Mouse (Mus musculus) gastrocnemius, postnatal 14 days (tissue): ENCODE measurements around the gene Ube2i. TPM values are rescaled to one million over a fixed set of nuclear protein-coding genes. Genes with fewer than 3 reads are reported as not detected.
"Not testable (repeated sequence)": the region's sequence is repeated elsewhere in the genome, so short reads cannot be mapped to it uniquely, and the experiment has no call there.

Experiments used
- DNase-seq: peaks from one replicate; pipeline ENCODE4 v3.0.0; 2021; ENCODE audit warnings: mixed read lengths
- intact Hi-C: fragments of 180-260 bp; cut with DNase I; formaldehyde crosslinking; loops from one replicate; pipeline ENCODE4 v1.15.1; 2025; ENCODE audit warnings: low total_unique reads
- microRNA-seq, 2 experiments: library from miRNA; unstranded; fragments of <30 nt; microRNA quantifications; one replicate each; pipeline ENCODE4 v1.2.0; 2021
- total RNA-seq, 2 experiments: library from RNA; stranded (reverse); gene quantifications; 2 replicates each; pipeline ENCODE4 v1.2.3; 2021

The Ube2i gene
- total RNA-seq, 2 experiments from 2014 or later: 74.9 to 82.6 TPM

DNA sequence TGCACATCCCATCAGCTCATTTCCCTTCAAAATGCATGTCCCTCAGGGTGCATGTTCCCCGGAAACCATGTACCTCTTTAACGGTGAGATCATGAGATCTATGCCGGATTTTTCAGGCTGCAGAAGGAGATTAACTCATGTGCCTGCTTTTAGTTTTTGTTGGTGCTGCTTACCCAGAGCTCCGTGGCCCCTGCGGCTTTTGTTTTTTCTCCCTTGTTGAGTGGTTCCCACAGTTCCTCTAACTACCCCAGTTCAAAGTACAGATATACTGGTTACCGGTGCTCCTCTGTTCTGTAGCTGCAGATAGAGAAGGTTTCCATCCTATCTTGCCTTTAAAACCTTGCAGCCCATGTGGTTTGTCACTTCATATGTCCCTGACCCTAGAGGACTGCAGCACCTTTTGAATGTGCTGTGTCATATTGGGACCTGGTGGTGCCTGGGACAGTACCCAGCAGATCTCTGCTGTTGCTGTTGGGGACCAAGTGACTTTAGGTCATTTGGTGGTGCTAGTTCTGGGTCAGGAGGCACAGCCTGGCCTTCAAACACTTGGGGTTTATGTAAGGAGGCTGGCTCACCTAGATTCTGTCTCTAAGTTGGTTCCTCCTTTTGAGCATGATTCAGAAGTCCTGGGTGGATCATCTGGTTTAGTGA lies 51.3 kb downstream of the Ube2i start:
- DNase-seq: no peak
- intact Hi-C loops: no loop called here

DNA sequence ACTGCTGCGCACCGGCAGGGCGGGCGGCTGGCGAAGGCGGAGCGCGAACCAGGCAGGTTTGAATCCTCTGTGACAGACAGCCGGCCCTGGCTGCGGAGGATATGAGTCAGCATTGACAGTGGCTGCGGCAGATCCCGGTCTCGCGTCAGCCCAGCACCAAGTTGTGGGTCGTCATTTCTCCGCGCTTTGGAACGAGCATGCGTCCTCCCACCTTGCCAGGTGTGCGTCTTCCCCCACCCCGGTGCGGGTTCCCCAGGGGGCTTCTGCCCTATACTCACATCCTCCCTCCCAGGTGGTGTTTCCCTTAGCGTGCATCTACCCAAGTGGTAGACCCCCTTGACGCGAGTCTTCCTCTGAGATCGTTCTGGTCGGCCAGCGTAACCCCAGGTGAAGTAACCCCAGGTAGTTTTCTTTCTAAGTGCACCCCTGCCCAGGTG lies 51.9 kb downstream of the Ube2i start:
- intact Hi-C loops, DNase-seq: not testable (repeated sequence)

DNA sequence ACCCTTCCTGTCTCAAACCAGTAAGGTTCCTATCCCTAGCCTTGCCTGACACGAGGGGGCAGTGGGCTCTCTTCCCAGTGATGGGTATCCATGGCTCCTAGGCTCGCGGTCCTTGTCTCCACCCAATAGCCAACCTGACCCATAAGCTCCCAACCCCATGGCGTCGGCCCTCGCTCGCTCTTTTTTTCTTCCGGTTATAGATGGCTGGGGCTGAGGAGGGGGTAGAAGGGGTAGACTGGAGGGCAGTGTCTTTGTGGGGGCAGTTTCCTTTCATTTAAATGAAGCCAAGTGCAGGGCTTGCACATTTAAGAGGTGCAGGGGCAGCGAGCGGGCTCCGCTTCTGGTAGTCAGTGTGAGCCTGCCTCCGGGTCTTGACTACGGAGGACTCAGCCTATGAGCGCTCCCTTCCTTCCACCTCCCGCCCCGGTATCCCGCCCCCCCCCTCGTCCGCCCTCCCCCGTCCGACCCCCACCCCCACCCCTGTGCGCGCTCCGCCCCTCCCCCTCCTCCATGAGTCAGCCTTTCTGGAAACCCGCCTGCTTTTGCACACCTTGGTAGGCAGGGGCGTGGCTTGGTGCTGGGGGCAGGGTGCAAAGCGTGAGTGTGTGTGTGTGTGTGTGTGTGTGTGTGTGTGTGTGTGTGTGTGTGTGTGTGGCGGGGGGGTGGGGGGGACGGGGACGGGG lies 52.5 kb downstream of the Ube2i start:
- intact Hi-C loops: no loop called here
- no peak for DNase-seq

DNA sequence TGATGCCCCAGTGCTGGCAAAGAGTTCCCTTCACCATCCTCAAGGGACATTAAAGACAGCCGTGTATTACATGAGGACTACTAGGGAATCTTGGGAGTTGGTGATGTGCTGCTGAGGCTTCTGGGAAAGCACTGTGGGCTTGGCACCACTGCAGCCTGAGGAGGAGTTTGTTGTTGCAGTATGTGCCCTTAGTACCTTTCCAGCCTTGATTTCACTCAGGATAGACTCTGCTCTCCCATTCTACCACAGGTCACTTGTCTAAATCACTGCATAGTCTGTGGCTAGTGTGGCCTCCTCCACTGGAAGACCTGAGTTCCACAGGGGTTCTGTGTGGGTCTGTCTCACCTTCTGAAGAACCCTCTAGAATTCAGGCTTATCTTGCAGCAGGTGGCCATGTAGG lies 53.7 kb downstream of the Ube2i start:
- intact Hi-C loops: no loop called here
- DNase-seq: no peak

DNA sequence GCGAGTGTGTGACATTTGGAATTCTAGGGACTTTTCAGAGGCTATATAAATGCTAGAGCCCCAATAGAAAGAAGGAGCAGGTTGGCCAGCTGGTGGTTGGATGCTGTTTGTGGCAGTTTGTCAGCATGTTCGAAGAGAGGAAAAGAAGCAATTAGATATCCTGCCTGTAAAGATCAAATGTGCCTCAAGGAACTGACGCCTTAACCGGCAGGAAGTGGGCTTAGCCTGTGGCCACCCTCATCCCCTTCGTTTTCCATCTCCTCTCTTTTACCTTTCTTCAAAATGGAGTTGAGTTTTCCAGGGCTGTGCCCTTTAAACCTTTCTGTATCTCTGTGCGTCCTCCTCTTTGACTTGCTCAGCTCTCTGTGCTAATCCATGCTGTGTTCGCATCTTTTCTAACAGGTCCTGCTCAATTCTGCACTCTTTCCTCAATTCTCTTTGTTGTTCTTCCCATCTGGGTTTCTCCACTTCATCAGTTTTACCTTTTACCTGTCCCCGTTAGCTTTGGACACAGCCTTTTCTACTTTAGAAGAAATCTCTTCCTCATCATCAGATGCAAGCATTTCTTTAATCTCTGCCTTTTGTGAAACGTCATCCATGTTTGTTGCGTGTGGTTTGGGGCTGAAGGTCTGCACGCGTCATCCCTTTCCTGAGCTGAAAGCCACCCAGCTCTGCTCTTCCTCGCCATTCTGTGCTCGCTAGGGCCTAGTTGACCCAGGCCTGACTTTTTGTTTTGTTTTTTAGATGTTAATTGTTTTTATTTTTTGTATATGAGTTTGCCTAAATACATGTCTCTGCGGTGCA lies 54.7 kb downstream of the Ube2i start:
- no peak for DNase-seq
- intact Hi-C loops: no loop called here

DNA sequence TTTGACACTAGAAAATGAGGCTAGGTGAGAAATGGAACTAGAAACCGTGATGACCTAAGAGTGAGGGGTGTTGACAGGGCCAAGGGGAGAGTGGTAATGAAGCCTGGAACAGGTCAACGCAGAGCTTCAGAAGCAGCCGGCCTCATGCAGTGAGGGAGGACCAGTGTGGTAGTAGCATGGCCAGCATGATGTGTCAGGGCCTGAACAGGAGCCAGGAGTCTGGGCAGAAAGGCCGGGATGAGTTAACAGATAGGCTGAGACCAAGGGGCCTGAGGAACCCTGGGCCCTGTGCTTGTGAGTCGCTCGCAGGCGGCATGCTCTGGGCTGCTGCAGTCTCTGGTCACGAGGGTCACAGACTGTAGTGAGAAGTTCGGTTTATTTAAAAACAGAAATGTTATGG lies 55.5 kb downstream of the Ube2i start:
- intact Hi-C loops: no loop called here
- no peak for DNase-seq

DNA sequence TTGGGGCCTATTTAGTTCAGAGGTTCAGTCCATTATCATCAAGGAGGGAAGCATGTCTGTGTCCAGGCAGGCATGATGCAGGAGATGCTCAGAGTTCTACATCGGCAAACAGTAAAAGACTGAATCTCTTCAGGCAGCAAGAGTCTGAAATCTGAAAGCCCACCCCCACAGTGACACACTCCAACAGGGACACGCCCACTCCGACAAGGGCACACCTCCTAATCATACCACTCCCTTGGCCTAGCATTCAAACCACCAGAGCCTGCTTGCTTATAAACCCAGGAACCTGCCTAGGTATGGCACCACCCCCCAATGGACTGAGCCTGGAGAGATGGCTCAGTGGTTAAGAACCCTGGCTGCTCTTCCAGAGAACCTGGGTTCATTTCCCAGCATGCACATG lies 59.0 kb downstream of the Ube2i start:
- DNase-seq: no peak
- intact Hi-C loops: no loop called here

Small RNA genes lying within 50 kb of the gene (microRNA-seq; reads per million reads assigned to microRNA genes)
- 0 to 0.32 reads per million in 2 experiments for gene Mir3547

Other genes with a start within 250 kb of the Ube2i start
- 10 to 100 TPM; 13.9 to 16.3 TPM for gene Tmem204, start 191.0 kb downstream of the Ube2i start, total RNA-seq
- 1 to 10 TPM; 9.2 to 9.3 TPM for gene Telo2, start 158.7 kb downstream of the Ube2i start, total RNA-seq
- gene Ptx4, start 153.9 kb downstream of the Ube2i start, total RNA-seq: 1 to 10 TPM; 8.4 to 9.6 TPM
- 10 to 100 TPM; 14.3 to 15.5 TPM for gene Clcn7, start 141.2 kb downstream of the Ube2i start, total RNA-seq
- not detected for gene Ccdc154, start 112.2 kb downstream of the Ube2i start, total RNA-seq
- gene Gm38655, start 99.2 kb downstream of the Ube2i start, total RNA-seq: not detected
- 10 to 100 TPM; 13.0 to 13.1 TPM for gene BC003965, start 90.1 kb downstream of the Ube2i start, total RNA-seq
- gene Unkl, start 86.2 kb downstream of the Ube2i start, total RNA-seq: 1 to 10 TPM; 4.6 to 4.8 TPM
- 10 to 100 TPM; 12.3 to 14.8 TPM for gene Gnptg, start 34.5 kb downstream of the Ube2i start, total RNA-seq
- 10 to 100 TPM; 19.7 to 21.0 TPM for gene Tsr3, start 34.5 kb downstream of the Ube2i start, total RNA-seq
- gene Baiap3, start 18.3 kb downstream of the Ube2i start, total RNA-seq: under 1 TPM in 1 of 2 experiments, not detected in 1; 0.41 TPM
- 1 to 10 TPM; 1.8 to 2.7 TPM for gene Prss34, start 23.8 kb upstream of the Ube2i start, total RNA-seq
- not detected for gene Prss28, start 34.0 kb upstream of the Ube2i start, total RNA-seq
- not detected for gene Prss29, start 44.0 kb upstream of the Ube2i start, total RNA-seq
- gene Tpsab1, start 70.9 kb upstream of the Ube2i start, total RNA-seq: 1 to 10 TPM; 4.0 to 4.7 TPM
- gene Tpsb2, start 91.7 kb upstream of the Ube2i start, total RNA-seq: 10 to 100 TPM in 1 of 2 experiments, 1 to 10 TPM in 1; 9.4 to 12.6 TPM
- gene Tpsg1, start 94.7 kb upstream of the Ube2i start, total RNA-seq: not detected
- gene Cacna1h, start 159.2 kb upstream of the Ube2i start, total RNA-seq: 1 to 10 TPM; 3.2 to 3.4 TPM
- not detected for gene Tekt4, start 180.0 kb upstream of the Ube2i start, total RNA-seq
- not detected for gene Sstr5, start 222.7 kb upstream of the Ube2i start, total RNA-seq